Mouse (Mus musculus) kidney, embryonic 16.5 days (tissue): ENCODE measurements at regions not wholly inside any gene's neighbourhood (a gene's known extent, or its start where the extent isn't known, plus 50 kb on each side); places are given as distances from the start of the nearest gene placed in this dataset.

Experiments used
- ATAC-seq: fragments of 200-750 bp; cut with Nextera tagmentation; 2 replicates; pipeline ENCODE4 v1.8.0; 2017; ENCODE audit warnings: moderate TSS enrichment; ENCODE audit not compliant: low FRiP score, low TSS enrichment
- H3K27ac ChIP-seq: fragments of 300-500 bp; sonication (generic); 2 replicates; pipeline ENCODE4 v1.5.1; 2014; ENCODE audit warnings: low read length
- H3K27me3 ChIP-seq: fragments of 300-500 bp; sonication (generic); 2 replicates; pipeline ENCODE4 v1.6.1; 2014; ENCODE audit warnings: low read length, control low read depth, mixed read lengths; ENCODE audit not compliant: insufficient read depth
- H3K36me3 ChIP-seq: fragments of 300-500 bp; sonication (generic); 2 replicates; pipeline ENCODE4 v1.6.1; 2014; ENCODE audit warnings: low read length, control low read depth, mixed read lengths; ENCODE audit not compliant: insufficient read depth
- H3K4me1 ChIP-seq: fragments of 300-500 bp; sonication (generic); 2 replicates; pipeline ENCODE4 v1.6.1; 2014; ENCODE audit warnings: low read length, control low read depth, mixed read lengths; ENCODE audit not compliant: insufficient read depth
- H3K4me2 ChIP-seq: fragments of 300-500 bp; sonication (generic); replicated peaks from 2 replicates; pipeline ENCODE4 v1.6.1; 2014; ENCODE audit warnings: low read depth, low read length
- H3K4me3 ChIP-seq: fragments of 300-500 bp; sonication (generic); 2 replicates; pipeline ENCODE4 v1.5.1; 2014; ENCODE audit warnings: mild to moderate bottlenecking, low read length
- H3K9ac ChIP-seq: fragments of 300-500 bp; sonication (generic); replicated peaks from 2 replicates; pipeline ENCODE4 v1.6.1; 2014; ENCODE audit warnings: low read length
- H3K9me3 ChIP-seq: fragments of 300-500 bp; sonication (generic); 2 replicates; pipeline ENCODE4 v1.6.1; 2016; ENCODE audit warnings: low read length, control low read depth
- WGBS: fragments of 180-500 bp; shearing (Covaris S2); extraction: QIAGEN DNeasy Blood & Tissue Kit; methylation state at CpG from one replicate; pipeline ENCODE4 v1.1.7; 2014; 5-methylcytosine and 5-hydroxymethylcytosine counted together

DNA sequence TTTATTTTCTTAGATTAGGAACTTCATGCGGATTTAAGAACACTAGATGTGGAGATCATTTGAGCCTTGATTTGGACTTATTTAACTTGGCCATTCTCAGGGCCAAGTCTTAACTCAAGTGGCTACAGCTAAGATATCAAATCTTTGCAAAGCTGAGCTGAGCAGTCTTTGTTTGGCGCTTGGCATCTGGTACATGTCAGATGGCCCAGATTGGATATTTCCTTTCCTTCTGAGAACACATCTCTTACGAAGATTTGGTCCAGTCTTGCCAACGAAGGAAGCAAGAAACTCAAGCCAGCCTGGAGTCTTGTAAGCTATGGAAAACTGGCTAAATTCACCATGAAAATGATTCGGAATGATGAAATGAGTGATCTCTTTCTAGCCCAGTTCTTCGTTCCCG lies 59.1 kb upstream of the Cdc42ep3 start:
- 89% methylated on average over 7 of the region's 7 CpGs for WGBS
- H3K36me3 ChIP-seq, result no peaks in the 10 kb centered on the region
- no peaks in the 10 kb centered on the region for H3K27me3 ChIP-seq
- H3K4me2 ChIP-seq, result no peak overlapping the region
- H3K27ac ChIP-seq, result no peak overlapping the region
- no peak overlapping the region for H3K4me3 ChIP-seq
- H3K4me1 ChIP-seq, result no peaks in the 10 kb centered on the region
- H3K9ac ChIP-seq, result no peak overlapping the region
- no peak for ATAC-seq
- H3K9me3 ChIP-seq, result no peaks in the 10 kb centered on the region

DNA sequence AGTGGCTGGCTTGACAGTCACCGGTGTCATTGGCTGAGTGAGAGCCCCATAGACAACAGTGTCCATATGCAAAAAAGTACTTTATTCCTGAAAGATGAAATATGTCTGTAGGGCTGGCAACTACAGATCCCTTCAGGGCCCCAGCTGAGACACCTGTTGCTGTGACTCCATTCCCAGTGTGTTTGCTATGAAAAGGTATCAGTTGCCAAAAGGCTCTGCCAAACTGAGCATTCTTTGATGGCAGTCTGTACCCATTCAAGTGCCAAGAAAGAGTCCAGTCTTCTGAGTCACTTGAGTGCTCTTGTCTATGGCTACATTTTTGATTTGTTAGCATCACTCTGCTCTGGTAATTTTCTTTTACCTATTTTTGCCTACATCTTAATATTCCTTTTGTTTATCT lies 63.1 kb upstream of the Cdc42ep3 start:
- Histone ChIP-seq H3K4me1 (no peaks in the 10 kb centered on the region), H3K9ac (no peak overlapping the region), H3K4me2 (no peak overlapping the region), H3K4me3 (no peak overlapping the region), H3K36me3 (no peaks in the 10 kb centered on the region), H3K27ac (no peak overlapping the region), H3K9me3 (no peaks in the 10 kb centered on the region), H3K27me3 (no peaks in the 10 kb centered on the region)
- ATAC-seq, result no peak
- 94% methylated on average over 1 of the region's 1 CpGs for WGBS

DNA sequence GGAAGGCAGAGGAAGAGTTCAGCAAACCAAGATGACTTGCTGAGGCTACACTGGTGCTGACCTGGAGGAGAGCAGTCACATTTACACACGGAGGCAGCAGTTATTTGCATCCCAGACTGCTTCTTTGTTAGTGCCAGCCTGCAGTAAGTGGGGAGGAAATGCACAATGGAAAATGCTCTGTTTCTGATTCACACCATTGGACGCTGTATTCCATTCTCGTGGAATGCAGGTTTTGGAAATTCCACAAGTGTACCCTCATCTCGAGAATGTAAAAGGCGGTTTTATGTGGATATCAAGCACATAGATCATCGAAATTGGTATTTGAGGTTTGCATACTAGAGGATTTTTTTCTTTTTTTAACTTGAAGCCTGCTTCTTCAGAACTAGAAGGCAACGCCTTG lies 66.7 kb upstream of the Cdc42ep3 start:
- H3K36me3 ChIP-seq, result no peaks in the 10 kb centered on the region
- 76% methylated on average over 7 of the region's 7 CpGs for WGBS
- no peaks in the 10 kb centered on the region; the same call in 1 of the 2 replicates for H3K9me3 ChIP-seq
- ATAC-seq, result no peak
- no peak overlapping the region for H3K9ac ChIP-seq
- H3K27ac ChIP-seq, result no peak overlapping the region
- H3K4me3 ChIP-seq, result no peak overlapping the region
- H3K27me3 ChIP-seq, result no peaks in the 10 kb centered on the region
- H3K4me2 ChIP-seq, result no peak overlapping the region
- no peaks in the 10 kb centered on the region for H3K4me1 ChIP-seq

DNA sequence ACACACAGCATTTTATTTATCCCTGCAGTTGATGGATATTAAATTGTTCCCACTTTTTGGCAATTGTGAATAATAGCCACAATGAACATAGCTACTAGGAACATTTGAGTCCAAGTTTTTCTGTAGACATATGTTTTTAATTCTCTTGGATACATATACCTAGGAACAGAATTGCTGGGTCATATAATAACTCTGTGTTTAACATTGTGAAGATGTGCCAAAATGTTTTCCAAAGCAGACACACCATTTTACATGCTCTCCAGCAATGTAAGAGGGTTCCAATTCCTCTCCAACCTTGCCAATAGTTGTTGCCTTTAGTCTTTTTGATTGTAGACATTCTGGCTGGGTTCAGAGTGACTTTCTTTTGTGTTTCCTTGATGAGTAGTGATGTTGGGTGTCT lies 84.3 kb upstream of the Cdc42ep3 start:
- Histone ChIP-seq H3K9ac (no peak overlapping the region), H3K27ac (no peak overlapping the region), H3K36me3 (no peaks in the 10 kb centered on the region), H3K27me3 (no peaks in the 10 kb centered on the region), H3K4me2 (no peak overlapping the region), H3K4me3 (no peak overlapping the region), H3K9me3 (no peaks in the 10 kb centered on the region), H3K4me1 (no peaks in the 10 kb centered on the region)
- ATAC-seq, result no peak

DNA sequence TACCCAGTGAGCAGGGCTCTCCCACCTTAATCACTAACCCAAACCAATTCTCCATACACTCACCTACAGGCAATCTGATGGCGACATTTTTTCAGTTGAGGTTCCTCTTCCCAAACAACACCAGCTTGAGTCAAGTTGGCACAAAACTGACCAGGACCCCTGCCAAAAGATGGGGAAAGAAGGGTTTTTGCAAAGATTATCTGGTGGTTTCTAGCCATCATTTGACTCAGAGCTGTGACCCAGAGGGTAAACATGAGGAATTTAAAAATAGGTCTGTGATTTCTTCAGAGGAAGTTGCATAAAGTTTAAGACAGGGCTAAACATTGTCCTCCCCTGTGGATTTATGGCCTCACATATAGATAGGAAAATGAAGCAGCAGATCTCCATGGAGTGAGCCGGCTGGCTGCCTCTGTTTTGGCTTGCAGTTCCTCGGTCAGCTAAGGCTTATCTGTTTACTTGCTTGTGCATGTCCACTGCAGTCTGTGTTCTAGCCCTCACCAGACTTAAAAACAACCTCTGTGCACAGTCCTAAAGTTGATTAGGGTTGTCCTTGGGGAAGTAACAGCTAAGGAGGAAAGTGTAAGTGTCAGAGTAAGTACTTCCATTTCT lies 87.7 kb upstream of the Cdc42ep3 start:
- Histone ChIP-seq H3K4me1 (0 out of 2 replicates have a peak, but pooled peaks cover 4% of the 10 kb centered on the region), H3K4me3 (no peak overlapping the region), H3K27ac (no peak overlapping the region), H3K9ac (no peak overlapping the region), H3K27me3 (no peaks in the 10 kb centered on the region), H3K4me2 (no peak overlapping the region), H3K9me3 (no peaks in the 10 kb centered on the region), H3K36me3 (no peaks in the 10 kb centered on the region)
- 66% methylated on average over 3 of the region's 3 CpGs for WGBS
- no peak for ATAC-seq

DNA sequence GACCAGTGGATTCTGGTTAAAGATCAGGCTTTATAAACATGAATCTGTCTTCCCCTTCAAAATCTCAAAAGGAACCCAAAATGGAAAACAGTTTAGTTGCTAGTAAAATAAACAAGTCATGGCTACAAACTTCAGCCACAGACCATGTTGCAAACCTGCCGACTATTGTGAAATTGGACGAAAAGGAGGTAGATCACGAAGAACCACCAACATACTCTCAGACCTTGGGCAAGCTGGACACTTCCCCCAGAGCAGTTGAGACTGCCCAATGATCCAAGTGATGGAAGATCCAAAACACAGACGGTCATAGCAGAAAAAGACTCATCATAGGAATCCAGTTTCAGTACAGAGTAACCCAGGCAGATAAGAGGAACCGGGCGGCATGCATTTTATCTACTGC lies 92.3 kb upstream of the Cdc42ep3 start:
- Histone ChIP-seq H3K36me3 (no peaks in the 10 kb centered on the region), H3K4me2 (no peak overlapping the region), H3K27ac (no peak overlapping the region), H3K9me3 (no peaks in the 10 kb centered on the region), H3K4me3 (no peak overlapping the region), H3K27me3 (no peaks in the 10 kb centered on the region), H3K4me1 (peaks cover 10% of the 10 kb centered on the region; the same call in 1 of the 2 replicates), H3K9ac (no peak overlapping the region)
- ATAC-seq, result no peak
- WGBS, result 77% methylated on average over 6 of the region's 6 CpGs

DNA sequence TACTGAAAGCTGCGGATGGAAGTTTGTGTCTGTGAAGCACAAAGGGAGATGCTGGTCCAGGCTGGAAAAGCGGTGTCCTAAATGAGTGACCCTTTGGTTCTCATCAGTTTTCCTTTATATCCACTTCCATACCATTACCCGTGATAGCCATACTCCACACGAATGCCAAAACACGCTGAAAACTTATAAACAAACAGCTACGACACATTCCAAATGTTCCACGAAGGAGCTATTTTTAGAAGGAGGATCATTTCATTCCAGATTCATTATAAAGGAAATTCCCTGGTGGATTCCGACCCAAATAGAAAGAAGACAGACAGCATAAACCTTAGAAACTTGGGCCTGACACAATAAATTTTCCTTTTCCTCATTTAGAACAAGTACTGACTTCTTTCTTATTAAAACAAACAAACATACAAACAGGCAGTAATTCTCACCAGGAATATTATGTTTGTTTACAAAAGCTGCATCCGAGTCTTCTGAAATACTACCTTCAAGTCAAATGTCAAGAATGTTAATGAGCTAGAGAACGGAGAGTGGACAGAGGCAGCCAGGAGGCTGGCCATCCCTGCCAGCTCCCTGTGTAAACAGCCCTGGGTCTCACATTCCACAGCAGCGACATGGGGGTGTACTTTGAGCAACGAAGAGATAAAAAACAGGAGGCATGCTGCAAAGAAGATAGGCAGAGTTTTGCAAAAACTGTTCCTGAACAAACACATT lies 96.4 kb upstream of the Cdc42ep3 start:
- Histone ChIP-seq H3K27ac (peak overlapping the region; percentile 30; the same call in 1 of the 2 replicates), H3K4me1 (peaks cover 19% of the 10 kb centered on the region; the same call in 1 of the 2 replicates), H3K4me3 (no peak overlapping the region), H3K4me2 (peak overlapping the region; percentile 39), H3K27me3 (no peaks in the 10 kb centered on the region), H3K9ac (no peak overlapping the region), H3K9me3 (no peaks in the 10 kb centered on the region), H3K36me3 (no peaks in the 10 kb centered on the region)
- 22% methylated on average over 12 of the region's 12 CpGs for WGBS
- peak; percentile 92; the same call in 1 of the 2 replicates for ATAC-seq

DNA sequence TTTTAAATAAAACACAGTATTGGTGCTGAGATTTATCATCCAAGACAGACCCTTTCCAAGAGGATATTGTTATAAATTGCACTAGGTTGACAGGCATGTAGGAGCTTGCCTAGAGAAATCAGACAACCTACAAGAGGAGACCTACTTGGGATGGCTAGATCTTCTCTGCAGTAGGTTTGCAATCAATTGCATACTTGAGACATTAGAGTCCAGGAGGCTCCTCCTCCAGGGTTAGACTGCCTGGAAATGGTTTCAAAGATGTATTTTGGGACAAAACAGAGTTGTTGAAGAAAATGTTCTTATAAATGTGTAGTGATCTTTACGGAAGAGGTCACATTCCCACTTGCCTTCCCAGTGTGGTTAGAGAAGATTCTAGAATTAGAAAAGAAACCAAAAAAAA lies 98.9 kb upstream of the Cdc42ep3 start:
- no peaks in the 10 kb centered on the region for H3K9me3 ChIP-seq
- peaks cover 17% of the 10 kb centered on the region; the same call in 1 of the 2 replicates for H3K4me1 ChIP-seq
- no peak for ATAC-seq
- no peak overlapping the region for H3K9ac ChIP-seq
- H3K4me2 ChIP-seq, result no peak overlapping the region
- no peak overlapping the region for H3K27ac ChIP-seq
- 84% methylated on average over 1 of the region's 1 CpGs for WGBS
- H3K36me3 ChIP-seq, result no peaks in the 10 kb centered on the region
- H3K27me3 ChIP-seq, result no peaks in the 10 kb centered on the region
- H3K4me3 ChIP-seq, result no peak overlapping the region

DNA sequence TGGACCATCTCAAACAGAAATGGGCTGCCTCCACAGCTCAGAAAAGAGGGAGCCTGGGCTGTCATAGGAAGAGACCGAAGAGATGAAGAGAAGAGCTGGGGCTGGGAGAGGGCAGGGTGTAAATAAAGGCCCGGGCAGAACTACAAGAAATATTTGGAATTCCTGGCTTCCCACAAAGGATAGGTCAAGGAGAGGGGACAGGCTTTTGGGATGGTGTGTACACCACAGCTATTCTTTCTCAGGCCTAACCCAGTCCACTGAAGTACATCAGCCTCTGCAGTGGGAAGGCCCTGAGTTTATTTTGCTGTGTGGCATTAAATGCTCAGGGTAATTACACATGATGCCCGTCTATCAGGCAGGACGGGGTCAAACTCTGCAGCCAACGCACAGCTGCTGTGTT lies 99.6 kb upstream of the Cdc42ep3 start:
- Histone ChIP-seq H3K27ac (peak overlapping the region; percentile 55; the same call in 1 of the 2 replicates), H3K4me2 (no peak overlapping the region), H3K4me1 (peaks cover 17% of the 10 kb centered on the region; the same call in 1 of the 2 replicates), H3K27me3 (no peaks in the 10 kb centered on the region), H3K36me3 (no peaks in the 10 kb centered on the region), H3K4me3 (no peak overlapping the region), H3K9ac (no peak overlapping the region), H3K9me3 (no peaks in the 10 kb centered on the region)
- peak; percentile 63 for ATAC-seq
- 25% methylated on average over 5 of the region's 5 CpGs for whole genome bisulfite sequencing

DNA sequence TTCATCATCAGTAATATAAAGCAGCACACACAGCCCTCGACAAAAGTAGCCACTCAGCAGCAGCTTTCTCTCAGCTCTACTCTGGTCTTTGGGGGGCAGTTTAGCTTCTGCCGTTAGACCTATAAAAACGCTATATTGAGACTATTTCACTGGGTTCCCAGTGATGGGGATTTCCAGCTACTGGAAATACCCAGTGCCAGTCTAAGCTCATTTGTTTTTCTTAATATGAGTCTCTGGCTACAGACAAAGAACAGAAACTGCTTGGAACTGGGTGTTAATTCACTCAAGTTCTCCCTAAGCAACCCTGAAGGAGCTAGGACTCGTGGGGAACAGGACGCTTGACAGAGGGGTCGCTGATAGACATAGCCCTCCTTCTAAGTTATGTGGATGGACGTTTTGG lies 100.3 kb upstream of the Cdc42ep3 start:
- no peak for ATAC-seq
- Histone ChIP-seq H3K36me3 (no peaks in the 10 kb centered on the region), H3K4me2 (no peak overlapping the region), H3K27ac (peak overlapping the region; percentile 43; the same call in 1 of the 2 replicates), H3K27me3 (no peaks in the 10 kb centered on the region), H3K9ac (no peak overlapping the region), H3K9me3 (no peaks in the 10 kb centered on the region), H3K4me3 (no peak overlapping the region), H3K4me1 (peaks cover 17% of the 10 kb centered on the region; the same call in 1 of the 2 replicates)
- WGBS, result 69% methylated on average over 7 of the region's 7 CpGs
